Mouse (Mus musculus): ENCODE measurements around the gene Mrtfa. TPM values are rescaled to one million over a fixed set of nuclear protein-coding genes. Genes with fewer than 3 reads are reported as not detected.

Mrtfa gene
- polyA plus RNA-seq, 1 experiment from 2014 or later = 31.3 TPM

DNA sequence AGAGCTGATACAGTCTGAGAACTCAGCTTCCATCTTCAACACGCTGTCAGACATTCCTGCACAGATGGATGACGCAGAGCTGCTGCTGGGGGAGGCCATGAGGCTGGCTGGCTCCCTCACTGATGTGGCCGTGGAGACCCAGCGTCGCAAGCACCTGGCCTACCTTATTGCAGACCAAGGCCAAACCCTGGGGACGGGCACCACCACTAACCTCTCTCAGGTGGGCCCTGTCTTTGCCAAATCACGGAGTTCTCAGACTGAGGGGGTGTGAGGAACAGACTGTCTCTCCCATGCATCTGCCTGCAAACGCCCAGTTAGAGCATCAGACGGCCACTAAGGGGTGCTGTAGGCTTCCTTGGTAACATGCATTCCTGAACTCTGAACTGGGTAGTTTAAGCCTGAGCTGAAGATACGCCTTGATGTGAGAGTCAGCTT, 181.9 kb downstream of the Mrtfa start:
- Histone ChIP-seq H3K4me1 (ENCODE audit: control insufficient read depth, insufficient read depth, low read length) (no peaks in the 10 kb centered on the region), H3K4me2 (ENCODE audit: low read depth, low read length) (no peak overlapping the region), H3K27ac (ENCODE audit: low read depth, low read length) (no peak overlapping the region), H3K9me3 (ENCODE audit: control insufficient read depth, low read length) (no peaks in the 10 kb centered on the region), H3K9ac (replicated peaks; ENCODE audit: low read depth, low read length) (no peak overlapping the region), H3K27me3 (ENCODE audit: control insufficient read depth, insufficient read depth, low read length) (no peaks in the 10 kb centered on the region), H3K36me3 (ENCODE audit: control insufficient read depth, insufficient read depth, low read length) (peaks cover 51% of the 10 kb centered on the region), H3K4me3 (ENCODE audit: low read depth, low read length) (no peak overlapping the region)
- 61% methylated on average over 10 of the region's 10 CpGs for WGBS
- ATAC-seq (ENCODE audit: low read depth) = no peak

DNA sequence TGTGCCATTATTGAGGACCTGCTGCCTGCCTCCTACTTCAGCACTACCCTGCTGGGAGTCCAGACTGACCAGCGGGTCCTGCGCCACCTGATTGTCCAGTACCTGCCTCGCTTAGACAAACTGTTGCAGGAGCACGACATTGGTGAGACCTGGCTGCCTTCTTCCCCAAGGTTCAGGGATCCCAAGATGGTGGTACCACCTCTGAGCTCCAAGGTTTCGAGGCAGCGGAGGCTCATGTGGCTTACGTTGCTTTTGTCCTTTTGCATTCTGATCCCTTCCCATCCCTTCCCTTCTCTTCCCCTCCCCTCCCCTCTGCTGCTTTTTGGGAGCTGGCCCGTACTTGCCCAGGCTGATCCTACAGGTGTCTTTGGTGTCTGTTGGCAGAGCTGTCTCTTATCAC, 182.7 kb downstream of the Mrtfa start:
- Histone ChIP-seq H3K36me3 (ENCODE audit: control insufficient read depth, insufficient read depth, low read length) (peaks cover 53% of the 10 kb centered on the region), H3K4me1 (ENCODE audit: control insufficient read depth, insufficient read depth, low read length) (no peaks in the 10 kb centered on the region), H3K4me2 (ENCODE audit: low read depth, low read length) (no peak overlapping the region), H3K4me3 (ENCODE audit: low read depth, low read length) (no peak overlapping the region), H3K9me3 (ENCODE audit: control insufficient read depth, low read length) (no peaks in the 10 kb centered on the region), H3K27ac (ENCODE audit: low read depth, low read length) (no peak overlapping the region), H3K27me3 (ENCODE audit: control insufficient read depth, insufficient read depth, low read length) (no peaks in the 10 kb centered on the region), H3K9ac (replicated peaks; ENCODE audit: low read depth, low read length) (no peak overlapping the region)
- WGBS = 96% methylated on average over 8 of the region's 8 CpGs
- no peak for ATAC-seq (ENCODE audit: low read depth)

DNA sequence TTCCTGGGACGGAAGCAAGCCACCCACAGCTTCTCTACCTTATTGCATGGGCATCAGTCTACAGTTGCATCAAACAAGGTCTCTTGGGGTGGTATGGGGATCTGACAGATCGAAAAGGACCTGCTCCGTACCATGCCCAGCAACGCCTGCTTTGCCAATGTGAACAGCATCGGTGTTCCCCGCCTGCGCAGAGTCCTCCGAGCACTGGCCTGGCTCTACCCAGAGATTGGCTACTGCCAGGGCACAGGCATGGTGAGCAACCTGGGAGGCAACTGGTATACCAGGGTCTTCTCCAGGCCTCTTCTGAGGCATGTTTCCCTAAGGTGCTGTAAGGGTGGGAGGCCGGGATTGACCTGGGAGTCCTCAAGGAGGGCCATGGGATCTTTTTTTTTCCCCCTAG, 183.2 kb downstream of the Mrtfa start:
- peaks cover 51% of the 10 kb centered on the region for H3K36me3 ChIP-seq (ENCODE audit: control insufficient read depth, insufficient read depth, low read length)

DNA sequence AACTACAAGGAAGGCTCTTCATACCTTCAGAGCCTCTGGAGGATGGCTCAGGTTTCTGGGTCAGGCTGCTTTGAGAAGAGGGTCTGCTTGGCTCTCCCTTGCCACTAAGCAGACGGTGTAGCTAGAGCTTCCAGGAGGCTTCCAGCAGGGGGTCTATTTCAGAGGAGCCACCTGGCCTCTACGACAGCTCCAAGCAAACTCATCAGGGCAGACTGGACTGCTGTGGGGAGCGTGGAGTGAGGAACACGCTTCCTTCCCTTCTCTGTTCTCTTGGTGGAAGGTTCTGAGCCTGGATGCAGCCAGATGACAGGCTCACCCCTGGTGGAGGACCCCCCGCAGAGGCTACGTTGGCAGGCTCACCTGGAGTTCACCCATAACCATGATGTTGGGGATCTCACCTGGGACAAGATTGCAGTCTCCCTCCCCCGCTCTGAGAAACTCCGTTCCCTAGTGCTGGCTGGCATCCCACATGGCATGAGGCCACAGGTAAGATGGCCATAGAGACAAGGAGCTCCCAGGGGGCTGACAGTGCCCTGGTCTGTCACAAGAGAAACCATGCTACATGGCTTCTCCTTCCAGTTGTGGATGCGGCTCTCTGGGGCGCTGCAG, 184.3 kb downstream of the Mrtfa start:
- Histone ChIP-seq H3K9ac (replicated peaks; ENCODE audit: low read depth, low read length) (no peak overlapping the region), H3K4me1 (ENCODE audit: control insufficient read depth, insufficient read depth, low read length) (no peaks in the 10 kb centered on the region), H3K4me2 (ENCODE audit: low read depth, low read length) (no peak overlapping the region), H3K4me3 (ENCODE audit: low read depth, low read length) (no peak overlapping the region), H3K27me3 (ENCODE audit: control insufficient read depth, insufficient read depth, low read length) (no peaks in the 10 kb centered on the region), H3K36me3 (ENCODE audit: control insufficient read depth, insufficient read depth, low read length) (peaks cover 40% of the 10 kb centered on the region), H3K27ac (ENCODE audit: low read depth, low read length) (no peak overlapping the region), H3K9me3 (ENCODE audit: control insufficient read depth, low read length) (no peaks in the 10 kb centered on the region)
- 89% methylated on average over 10 of the region's 10 CpGs for WGBS
- ATAC-seq (ENCODE audit: low read depth) = no peak

More for the DNA sequence above, 183.2 kb downstream of the Mrtfa start:
- no peaks in the 10 kb centered on the region for H3K27me3 ChIP-seq (ENCODE audit: control insufficient read depth, insufficient read depth, low read length)
- ATAC-seq (ENCODE audit: low read depth) = no peak
- no peak overlapping the region for H3K9ac ChIP-seq (replicated peaks; ENCODE audit: low read depth, low read length)
- WGBS = 97% methylated on average over 9 of the region's 9 CpGs
- no peak overlapping the region for H3K4me2 ChIP-seq (ENCODE audit: low read depth, low read length)
- H3K9me3 ChIP-seq (ENCODE audit: control insufficient read depth, low read length) = no peaks in the 10 kb centered on the region
- no peak overlapping the region for H3K4me3 ChIP-seq (ENCODE audit: low read depth, low read length)
- no peaks in the 10 kb centered on the region for H3K4me1 ChIP-seq (ENCODE audit: control insufficient read depth, insufficient read depth, low read length)
- no peak overlapping the region for H3K27ac ChIP-seq (ENCODE audit: low read depth, low read length)

DNA sequence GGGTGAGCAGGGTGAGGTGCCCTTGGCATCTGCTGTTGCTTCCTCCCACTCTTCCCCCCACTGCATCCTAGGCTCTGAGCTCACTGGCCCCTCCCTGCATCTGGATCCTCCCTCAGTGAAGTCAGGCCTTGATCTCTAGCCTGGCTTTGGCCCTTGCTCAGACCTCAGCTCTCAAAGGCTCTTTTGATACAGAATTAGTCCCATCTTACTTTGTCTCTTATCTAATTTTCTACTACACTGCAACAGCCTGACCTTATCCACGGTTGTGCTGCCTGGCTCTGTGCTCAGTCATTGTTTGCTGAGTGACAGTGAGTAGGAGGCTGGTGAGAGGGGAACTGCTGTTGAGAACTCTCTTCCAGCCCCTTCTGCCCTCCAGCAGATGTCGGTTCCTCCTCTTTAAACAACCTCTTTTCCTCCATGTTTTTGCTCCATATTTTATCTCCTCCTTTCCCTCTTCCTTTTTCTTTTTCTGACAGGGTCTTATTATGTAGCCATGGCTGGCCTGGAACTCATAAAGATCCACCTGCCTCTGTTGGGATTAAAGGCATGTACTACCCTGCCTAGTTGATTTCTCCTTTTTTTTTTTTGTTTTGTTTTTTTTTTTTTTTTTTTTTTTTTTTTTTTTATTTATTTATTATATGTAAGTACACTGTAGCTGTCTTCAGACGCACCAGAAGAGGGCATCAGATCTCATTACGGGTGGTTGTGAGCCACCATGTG, 190.0 kb downstream of the Mrtfa start:
- no peak overlapping the region for H3K4me3 ChIP-seq (ENCODE audit: low read depth, low read length)

DNA sequence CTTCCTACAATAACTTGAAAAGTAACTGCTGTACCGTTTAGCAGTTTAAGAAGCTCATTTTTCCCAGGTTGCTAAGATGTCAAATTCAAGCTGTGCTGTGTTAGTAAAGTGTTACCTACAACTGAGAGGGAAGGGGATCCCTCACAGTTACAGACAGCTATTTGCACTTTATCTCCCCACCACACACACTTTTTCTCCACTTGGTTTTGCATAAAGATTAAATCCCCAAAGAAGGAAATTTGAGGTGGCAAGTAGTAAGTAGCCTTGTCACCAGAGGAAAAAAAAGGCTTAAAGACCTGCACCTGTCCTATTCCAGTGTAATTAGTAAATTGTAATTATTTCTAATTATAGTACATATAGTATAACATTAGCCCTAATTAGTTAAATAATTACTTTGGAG, 193.5 kb downstream of the Mrtfa start:
- WGBS = 68% methylated on average over 1 of the region's 1 CpGs

More for the DNA sequence above, 190.0 kb downstream of the Mrtfa start:
- Histone ChIP-seq H3K9ac (replicated peaks; ENCODE audit: low read depth, low read length) (no peak overlapping the region), H3K27me3 (ENCODE audit: control insufficient read depth, insufficient read depth, low read length) (no peaks in the 10 kb centered on the region), H3K36me3 (ENCODE audit: control insufficient read depth, insufficient read depth, low read length) (peaks cover 8% of the 10 kb centered on the region; the same call in 1 of the 2 replicates), H3K4me1 (ENCODE audit: control insufficient read depth, insufficient read depth, low read length) (no peaks in the 10 kb centered on the region), H3K27ac (ENCODE audit: low read depth, low read length) (no peak overlapping the region), H3K9me3 (ENCODE audit: control insufficient read depth, low read length) (no peaks in the 10 kb centered on the region), H3K4me2 (ENCODE audit: low read depth, low read length) (no peak overlapping the region)
- 62% methylated on average over 3 of the region's 4 CpGs for whole genome bisulfite sequencing
- no peak for ATAC-seq (ENCODE audit: low read depth)

DNA sequence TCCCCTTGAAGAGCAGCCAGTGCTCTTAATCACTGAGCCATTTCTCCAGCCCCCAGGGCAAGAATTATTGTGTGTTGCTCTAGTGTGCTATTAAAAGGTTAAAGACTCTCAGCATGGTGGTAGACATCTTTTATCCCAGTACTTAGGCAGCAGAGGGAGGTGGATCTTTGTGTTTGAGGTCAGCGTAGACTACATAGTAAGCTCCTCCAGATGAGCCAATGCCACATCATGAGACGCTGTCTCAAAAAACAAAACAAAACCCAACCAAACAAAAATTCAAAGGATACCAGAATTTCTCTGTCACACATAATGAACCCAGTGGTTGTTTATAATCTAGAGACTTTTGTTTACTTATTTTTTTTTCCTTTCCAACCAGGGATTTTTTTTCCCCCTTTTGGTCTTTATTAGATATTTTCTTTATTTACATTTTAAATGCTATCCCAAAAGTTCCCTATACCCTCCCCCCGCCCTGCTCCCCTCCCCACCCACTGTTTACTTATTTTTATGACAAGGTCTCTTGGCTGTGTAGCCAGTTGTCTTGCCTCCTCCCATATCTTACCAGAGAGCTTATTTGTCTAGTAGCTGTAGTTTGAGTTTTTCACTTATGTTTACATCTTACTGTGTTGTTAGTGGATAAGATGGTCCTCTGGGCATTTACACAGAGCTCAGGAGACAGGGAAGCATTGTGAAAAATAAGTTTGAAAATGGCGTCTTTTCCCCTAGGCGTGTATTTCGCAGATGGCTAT, 194.3 kb downstream of the Mrtfa start:
- Histone ChIP-seq H3K4me3 (ENCODE audit: low read depth, low read length) (no peak overlapping the region), H3K27ac (ENCODE audit: low read depth, low read length) (no peak overlapping the region), H3K4me1 (ENCODE audit: control insufficient read depth, insufficient read depth, low read length) (no peaks in the 10 kb centered on the region), H3K27me3 (ENCODE audit: control insufficient read depth, insufficient read depth, low read length) (no peaks in the 10 kb centered on the region), H3K9me3 (ENCODE audit: control insufficient read depth, low read length) (no peaks in the 10 kb centered on the region), H3K9ac (replicated peaks; ENCODE audit: low read depth, low read length) (no peak overlapping the region), H3K4me2 (ENCODE audit: low read depth, low read length) (no peak overlapping the region), H3K36me3 (ENCODE audit: control insufficient read depth, insufficient read depth, low read length) (no peaks in the 10 kb centered on the region)
- 81% methylated on average over 6 of the region's 6 CpGs for WGBS
- ATAC-seq (ENCODE audit: low read depth) = no peak

More for the DNA sequence above, 193.5 kb downstream of the Mrtfa start:
- no peaks in the 10 kb centered on the region for H3K9me3 ChIP-seq (ENCODE audit: control insufficient read depth, low read length)
- H3K9ac ChIP-seq (replicated peaks; ENCODE audit: low read depth, low read length) = no peak overlapping the region
- H3K27ac ChIP-seq (ENCODE audit: low read depth, low read length) = no peak overlapping the region
- ATAC-seq (ENCODE audit: low read depth) = no peak
- no peaks in the 10 kb centered on the region for H3K27me3 ChIP-seq (ENCODE audit: control insufficient read depth, insufficient read depth, low read length)
- H3K4me3 ChIP-seq (ENCODE audit: low read depth, low read length) = no peak overlapping the region
- H3K36me3 ChIP-seq (ENCODE audit: control insufficient read depth, insufficient read depth, low read length) = no peaks in the 10 kb centered on the region
- no peaks in the 10 kb centered on the region for H3K4me1 ChIP-seq (ENCODE audit: control insufficient read depth, insufficient read depth, low read length)
- H3K4me2 ChIP-seq (ENCODE audit: low read depth, low read length) = no peak overlapping the region

DNA sequence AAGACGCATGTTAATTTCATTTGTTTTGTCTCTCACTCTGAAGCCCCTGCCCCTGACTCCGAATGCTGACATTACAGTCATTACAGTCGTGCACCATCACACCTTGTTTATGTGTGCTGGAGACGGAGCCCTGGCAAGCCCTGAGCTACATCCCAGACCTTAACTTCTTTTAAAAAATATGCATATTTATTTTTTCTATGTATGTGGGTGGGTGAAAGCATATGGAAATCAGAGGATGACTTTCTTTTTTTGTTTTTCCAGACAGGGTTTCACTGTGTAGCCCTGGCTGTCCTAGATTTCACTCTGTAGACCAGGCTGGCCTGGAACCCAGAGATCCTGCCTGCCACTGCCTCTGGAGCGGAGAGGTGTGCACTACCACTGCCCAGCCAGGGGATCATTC, 195.6 kb downstream of the Mrtfa start:
- Histone ChIP-seq H3K4me1 (ENCODE audit: control insufficient read depth, insufficient read depth, low read length) (no peaks in the 10 kb centered on the region), H3K27ac (ENCODE audit: low read depth, low read length) (no peak overlapping the region), H3K9ac (replicated peaks; ENCODE audit: low read depth, low read length) (no peak overlapping the region), H3K4me3 (ENCODE audit: low read depth, low read length) (no peak overlapping the region), H3K9me3 (ENCODE audit: control insufficient read depth, low read length) (no peaks in the 10 kb centered on the region), H3K36me3 (ENCODE audit: control insufficient read depth, insufficient read depth, low read length) (no peaks in the 10 kb centered on the region), H3K4me2 (ENCODE audit: low read depth, low read length) (no peak overlapping the region), H3K27me3 (ENCODE audit: control insufficient read depth, insufficient read depth, low read length) (no peaks in the 10 kb centered on the region)
- ATAC-seq (ENCODE audit: low read depth) = no peak
- 86% methylated on average over 5 of the region's 5 CpGs for WGBS

DNA sequence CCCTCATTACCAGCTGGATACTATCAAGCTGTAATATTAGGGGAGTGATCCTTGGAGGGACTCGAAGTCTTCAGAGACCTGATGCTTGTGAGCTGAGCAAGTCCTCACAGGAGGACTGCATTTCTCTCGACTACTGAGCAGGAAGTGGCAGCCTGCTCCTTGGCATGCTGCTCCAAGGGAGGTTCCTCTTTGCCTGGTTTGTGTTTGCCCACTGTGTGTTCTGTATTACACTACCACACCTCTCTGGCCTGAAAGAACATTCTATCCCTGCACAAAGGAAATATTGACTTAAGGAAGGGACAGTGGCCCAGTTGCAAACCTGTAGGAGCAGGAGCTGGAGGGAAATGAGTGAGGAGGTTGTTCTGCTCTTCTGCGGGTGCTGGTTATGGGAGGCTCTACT, 200.8 kb downstream of the Mrtfa start:
- Histone ChIP-seq H3K4me3 (ENCODE audit: low read depth, low read length) (no peak overlapping the region), H3K36me3 (ENCODE audit: control insufficient read depth, insufficient read depth, low read length) (no peaks in the 10 kb centered on the region), H3K4me2 (ENCODE audit: low read depth, low read length) (no peak overlapping the region), H3K27ac (ENCODE audit: low read depth, low read length) (no peak overlapping the region), H3K9me3 (ENCODE audit: control insufficient read depth, low read length) (no peaks in the 10 kb centered on the region), H3K9ac (replicated peaks; ENCODE audit: low read depth, low read length) (no peak overlapping the region), H3K27me3 (ENCODE audit: control insufficient read depth, insufficient read depth, low read length) (no peaks in the 10 kb centered on the region), H3K4me1 (ENCODE audit: control insufficient read depth, insufficient read depth, low read length) (no peaks in the 10 kb centered on the region)
- WGBS = 83% methylated on average over 3 of the region's 3 CpGs
- no peak for ATAC-seq (ENCODE audit: low read depth)
